Mouse (Mus musculus): ENCODE data around the gene Adgrl1. TPM values are rescaled to one million over a fixed set of nuclear protein-coding genes. Genes with fewer than 3 reads are reported as not detected.

Adgrl1 gene
- polyA plus RNA-seq (2012; ENCODE audit: low replicate concordance): 5.1 and 10.6 TPM in 2 replicates

GRCm38 (mm10) chr8:83899363-83900252 lies at the start of gene Adgrl1:
Gene Adgrl1 (plus strand): TSS chr8:83900105.

GRCm38 (mm10) chr8:83955106-83955957 lies 55.4 kb downstream of the Adgrl1 start, which contains the start of the genes Gm10644 and Asf1b:
Gene Gm10644 (minus strand): TSS chr8:83955205.
Gene Asf1b (plus strand): TSS chr8:83955507.

GRCm38 (mm10) chr8:83972150-83973120 lies 72.5 kb downstream of the Adgrl1 start, which contains the start of gene Prkaca:
Gene Prkaca (plus strand): TSS chr8:83972993.

Other genes with a start within 250 kb of the Adgrl1 start
- gene Gipc1, start 247.4 kb upstream of the Adgrl1 start, polyA plus RNA-seq (2012; ENCODE audit: low replicate concordance): 61.0 and 66.6 TPM in 2 replicates
- gene Ptger1, start 233.4 kb upstream of the Adgrl1 start, polyA plus RNA-seq (2012; ENCODE audit: low replicate concordance): 0.41 TPM in 1 of 2 replicates, not detected in the other
- gene Pkn1, start 200.9 kb upstream of the Adgrl1 start, polyA plus RNA-seq (2012; ENCODE audit: low replicate concordance): 94.5 and 107 TPM in 2 replicates
- 23.3 and 26.6 TPM in 2 replicates for gene Ddx39, start 184.9 kb upstream of the Adgrl1 start, polyA plus RNA-seq (2012; ENCODE audit: low replicate concordance)
- 52.4 and 93.7 TPM in 2 replicates for gene Adgre5, start 158.8 kb upstream of the Adgrl1 start, polyA plus RNA-seq (2012; ENCODE audit: low replicate concordance)
- 0.38 and 0.43 TPM in 2 replicates for gene Gm10644, start 55.1 kb downstream of the Adgrl1 start, polyA plus RNA-seq (2012; ENCODE audit: low replicate concordance)
- 16.9 and 197 TPM in 2 replicates for gene Asf1b, start 55.4 kb downstream of the Adgrl1 start, polyA plus RNA-seq (2012; ENCODE audit: low replicate concordance)
- 25.3 and 27.4 TPM in 2 replicates for gene Prkaca, start 72.9 kb downstream of the Adgrl1 start, polyA plus RNA-seq (2012; ENCODE audit: low replicate concordance)
- 246 and 385 TPM in 2 replicates for gene Samd1, start 97.6 kb downstream of the Adgrl1 start, polyA plus RNA-seq (2012; ENCODE audit: low replicate concordance)
- gene 1700067K01Rik, start 101.4 kb downstream of the Adgrl1 start, polyA plus RNA-seq (2012; ENCODE audit: low replicate concordance): 4.9 and 12.0 TPM in 2 replicates
- gene 2210011C24Rik, start 112.1 kb downstream of the Adgrl1 start, polyA plus RNA-seq (2012; ENCODE audit: low replicate concordance): 2.3 TPM in 1 of 2 replicates, not detected in the other
- 0.32 TPM in 1 of 2 replicates, not detected in the other for gene Palm3, start 121.4 kb downstream of the Adgrl1 start, polyA plus RNA-seq (2012; ENCODE audit: low replicate concordance)
- 19.2 and 26.2 TPM in 2 replicates for gene Il27ra, start 142.5 kb downstream of the Adgrl1 start, polyA plus RNA-seq (2012; ENCODE audit: low replicate concordance)
- gene Rln3, start 144.9 kb downstream of the Adgrl1 start, polyA plus RNA-seq (2012; ENCODE audit: low replicate concordance): 1.0 TPM in 1 of 2 replicates, not detected in the other
- gene Gm10643, start 165.0 kb downstream of the Adgrl1 start, polyA plus RNA-seq (2012; ENCODE audit: low replicate concordance): not detected in 2 replicates
- gene Rfx1, start 166.7 kb downstream of the Adgrl1 start, polyA plus RNA-seq (2012; ENCODE audit: low replicate concordance): 44.9 and 60.3 TPM in 2 replicates
- gene Dcaf15, start 204.7 kb downstream of the Adgrl1 start, polyA plus RNA-seq (2012; ENCODE audit: low replicate concordance): 51.9 and 103 TPM in 2 replicates
- gene Podnl1, start 225.9 kb downstream of the Adgrl1 start, polyA plus RNA-seq (2012; ENCODE audit: low replicate concordance): 3.5 and 5.2 TPM in 2 replicates
- gene Cc2d1a, start 247.8 kb downstream of the Adgrl1 start, polyA plus RNA-seq (2012; ENCODE audit: low replicate concordance): 22.7 and 43.1 TPM in 2 replicates
- gene 4930432K21Rik, start 247.9 kb downstream of the Adgrl1 start, polyA plus RNA-seq (2012; ENCODE audit: low replicate concordance): 0.39 and 0.42 TPM in 2 replicates